Mouse (Mus musculus): Measurements from ENCODE around the gene Nqo1.

Gene Nqo1

GRCm38 (mm10) chr8:107405935-107406334 is 2.9 kb upstream of the Nqo1 start:
- DNase-seq (ENCODE audit: low spot score) = no peak

- no peak for DNase-seq (ENCODE audit: low spot score)
Measured at GRCm38 (mm10) chr8:107404057-107404456, 1.1 kb upstream of the Nqo1 start.

DNA sequence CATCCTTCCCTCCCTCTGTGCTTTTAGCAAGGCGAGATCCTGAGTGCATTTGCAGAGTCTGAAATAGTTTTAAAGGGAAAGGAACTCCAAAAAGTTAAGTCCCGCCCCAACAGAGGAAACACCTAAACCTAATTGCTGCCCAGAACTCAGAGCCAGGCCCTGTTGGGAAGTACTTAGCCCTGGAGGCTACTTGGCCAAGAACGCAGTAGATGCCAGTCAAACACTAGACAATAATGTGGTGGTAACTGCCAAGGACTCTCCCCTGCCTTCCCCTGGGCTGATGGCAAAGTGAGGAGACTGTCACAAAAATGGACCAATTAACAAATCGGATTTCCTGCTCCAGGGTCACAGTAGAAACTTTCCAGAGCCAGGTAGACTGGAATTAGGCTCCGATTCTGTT is 1.1 kb downstream of the Nqo1 start:
- DNase-seq (ENCODE audit: low spot score) = no peak

GRCm38 (mm10) chr8:107399495-107399894 is 3.5 kb downstream of the Nqo1 start:
- DNase-seq (ENCODE audit: low spot score) = no peak

- no peak for DNase-seq (ENCODE audit: low spot score)
Measured at GRCm38 (mm10) chr8:107397665-107398064, 5.3 kb downstream of the Nqo1 start.

DNA sequence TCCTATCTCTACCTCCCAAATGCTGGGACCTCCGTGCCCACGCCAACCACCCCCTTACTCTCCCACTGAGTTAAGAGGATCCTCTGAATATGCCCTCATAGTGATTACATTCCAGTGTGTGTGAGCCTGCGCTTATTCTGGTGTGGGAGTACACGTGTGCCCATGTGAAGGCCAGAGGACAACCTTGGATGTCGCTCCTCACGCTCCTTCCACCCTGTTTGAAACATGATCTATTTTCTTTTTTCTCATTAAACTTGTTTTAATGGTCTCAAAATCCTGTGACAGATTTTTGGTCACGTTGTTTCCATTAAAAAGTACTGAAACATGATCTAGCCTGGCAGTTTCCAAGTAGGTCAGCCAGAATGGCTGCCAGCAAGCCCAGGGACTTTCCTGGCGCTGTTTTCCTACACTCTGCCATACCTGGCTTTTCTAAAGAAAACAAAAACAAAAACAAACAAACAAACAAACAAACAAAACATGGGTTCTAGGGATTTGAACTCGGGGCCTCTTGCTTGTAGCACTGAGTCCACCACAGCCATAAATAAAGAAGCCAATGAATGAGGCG is 6.8 kb downstream of the Nqo1 start:
- DNase-seq (ENCODE audit: low spot score) = no peak

DNA sequence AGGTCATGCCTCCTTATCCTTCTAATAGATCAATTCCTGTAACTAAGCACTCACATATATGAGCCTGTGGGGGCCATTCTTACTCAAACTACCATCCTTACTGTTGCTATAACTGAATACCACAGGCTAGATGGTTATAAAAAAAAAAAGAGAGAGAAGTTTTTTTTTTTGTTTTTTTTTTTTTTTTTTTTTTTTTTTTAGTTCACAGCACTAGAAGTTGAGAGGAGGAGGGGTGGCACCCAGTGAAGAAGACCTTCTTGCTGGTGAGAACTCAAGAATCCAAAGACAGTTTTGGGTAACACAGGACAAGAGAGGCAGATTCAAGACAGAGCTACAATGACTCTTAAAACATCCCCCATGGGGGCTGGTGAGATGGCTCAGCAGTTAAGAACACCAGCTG is 7.6 kb downstream of the Nqo1 start:
- no peak for DNase-seq (ENCODE audit: low spot score)

- DNase-seq (ENCODE audit: low spot score) = no peak
Measured at GRCm38 (mm10) chr8:107391136-107391516, 11.9 kb downstream of the Nqo1 start.

GRCm38 (mm10) chr8:107390476-107391135 is 12.4 kb downstream of the Nqo1 start:
- DNase-seq (ENCODE audit: low spot score) = no peak

GRCm38 (mm10) chr8:107389557-107389956 is 13.4 kb downstream of the Nqo1 start:
- DNase-seq (ENCODE audit: low spot score) = no peak

DNA sequence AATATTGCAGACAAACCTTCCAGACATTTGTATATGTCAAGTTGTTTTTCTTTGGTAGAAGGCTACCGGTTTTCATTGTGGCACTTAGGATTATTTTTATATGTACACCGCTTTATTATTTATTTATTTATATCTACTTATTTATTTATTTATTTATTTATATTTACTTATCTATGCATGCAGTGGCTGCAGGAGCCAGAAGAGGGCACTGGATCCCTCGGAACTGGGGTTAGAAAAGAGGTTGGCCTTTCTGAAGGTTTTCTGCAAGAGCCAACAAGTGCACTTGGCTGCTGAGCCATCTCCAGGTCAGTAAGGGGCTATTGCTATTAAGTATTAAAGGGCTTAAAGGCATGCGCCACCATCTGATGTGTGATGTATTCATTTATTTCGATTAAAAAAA is 15.1 kb downstream of the Nqo1 start:
- DNase-seq (ENCODE audit: low spot score) = peak; percentile 55

GRCm38 (mm10) chr8:107386642-107387041 is 16.4 kb downstream of the Nqo1 start:
- peak; percentile 78 for DNase-seq (ENCODE audit: low spot score)

GRCm38 (mm10) chr8:107386171-107386570 is 16.8 kb downstream of the Nqo1 start:
- DNase-seq (ENCODE audit: low spot score) = no peak

DNA sequence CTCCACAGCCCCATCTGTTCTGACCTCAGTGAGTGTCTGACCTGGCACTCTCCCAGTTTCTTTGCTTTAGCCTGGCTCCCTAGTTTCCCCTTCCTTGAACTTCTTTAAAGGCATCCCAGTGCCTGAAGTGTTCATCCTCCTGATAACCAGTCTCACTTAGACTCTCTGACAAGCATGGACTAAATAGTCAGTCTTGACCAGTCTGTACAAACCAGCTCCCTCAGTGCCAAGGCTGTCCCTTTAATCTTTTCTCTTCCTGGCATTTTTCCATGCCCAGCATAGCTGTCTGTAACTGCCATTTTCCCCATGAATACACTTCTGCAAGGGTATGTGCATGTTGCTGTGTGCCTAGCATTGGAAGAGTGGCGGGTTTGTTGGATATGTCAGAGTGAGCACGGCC is 17.9 kb downstream of the Nqo1 start:
- DNase-seq (ENCODE audit: low spot score) = no peak

DNA sequence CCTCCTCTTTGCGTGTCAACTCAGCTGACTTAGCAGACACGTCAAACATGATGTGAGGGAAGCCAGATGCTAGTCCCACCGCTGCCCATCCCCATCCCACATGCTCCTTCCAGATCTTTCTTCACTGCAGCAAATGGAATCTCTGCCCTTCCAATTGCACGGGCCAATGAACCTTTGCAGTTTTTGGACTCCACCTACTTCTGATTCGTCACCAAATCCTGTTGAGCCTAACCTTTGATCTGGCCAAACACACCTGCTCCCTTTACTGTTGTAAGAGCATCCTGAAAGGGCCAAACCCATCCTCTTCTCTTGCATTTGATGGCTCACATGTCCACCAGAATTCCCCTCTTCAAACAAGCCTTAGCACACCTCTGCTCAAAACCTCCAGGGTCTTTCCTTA is 18.4 kb downstream of the Nqo1 start:
- DNase-seq (ENCODE audit: low spot score) = no peak

GRCm38 (mm10) chr8:107382898-107383297 is 20.1 kb downstream of the Nqo1 start:
- DNase-seq (ENCODE audit: low spot score) = no peak

GRCm38 (mm10) chr8:107381666-107382065 is 21.3 kb downstream of the Nqo1 start:
- DNase-seq (ENCODE audit: low spot score) = no peak

- no peak for DNase-seq (ENCODE audit: low spot score)
Measured at GRCm38 (mm10) chr8:107380734-107381133, 22.3 kb downstream of the Nqo1 start.

- no peak for DNase-seq (ENCODE audit: low spot score)
Measured at GRCm38 (mm10) chr8:107377346-107377745, 25.7 kb downstream of the Nqo1 start.

DNA sequence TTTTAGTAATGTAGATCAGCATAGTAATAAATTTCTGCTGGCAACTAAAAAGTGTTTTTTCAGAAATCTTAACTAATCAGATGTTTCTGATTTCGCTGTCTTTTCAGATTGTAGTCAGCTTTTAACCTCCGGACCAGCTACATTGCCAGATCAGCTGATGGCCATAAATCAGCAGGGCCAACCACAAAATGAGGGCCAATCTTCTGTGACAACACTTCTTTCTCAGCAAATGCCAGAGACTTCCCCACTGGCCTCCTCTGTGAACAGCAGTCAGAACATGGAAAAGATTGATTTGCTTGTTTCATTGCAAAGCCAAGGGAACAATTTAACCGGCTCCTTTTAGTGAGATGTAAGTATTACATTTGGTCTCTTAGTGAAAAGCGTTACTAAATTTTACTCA is 32.7 kb downstream of the Nqo1 start:
- no peak for DNase-seq (ENCODE audit: low spot score)

Data from retina, embryonic 14.5 days (tissue).